Mouse (Mus musculus) midbrain, embryonic 14.5 days (tissue): ENCODE data around the gene Ift57. TPM values are rescaled to one million over a fixed set of nuclear protein-coding genes. Genes with fewer than 3 reads are reported as not detected.

Experiments used
- ATAC-seq: fragments of 200-750 bp; cut with Nextera tagmentation; 2 replicates; pipeline ENCODE4 v1.8.0; 2017; ENCODE audit warnings: moderate number of reproducible peaks, moderate library complexity; ENCODE audit not compliant: low FRiP score, low TSS enrichment
- DNase-seq: peaks from one replicate; pipeline ENCODE4 v3.0.0-alpha.2; 2015
- H3K27ac ChIP-seq: fragments of 300-500 bp; sonication (generic); replicated peaks from 2 replicates; pipeline ENCODE4 v1.5.1; 2014; ENCODE audit warnings: mild to moderate bottlenecking, low read depth, low read length, moderate library complexity
- H3K27me3 ChIP-seq: fragments of 300-500 bp; sonication (generic); 2 replicates; pipeline ENCODE4 v1.6.1; 2014; ENCODE audit warnings: low read length, control low read depth, mixed read lengths; ENCODE audit not compliant: control insufficient read depth, insufficient read depth
- H3K36me3 ChIP-seq: fragments of 300-500 bp; sonication (generic); 2 replicates; pipeline ENCODE4 v1.6.1; 2014; ENCODE audit warnings: low read length, control low read depth; ENCODE audit not compliant: control insufficient read depth, insufficient read depth
- H3K4me1 ChIP-seq: fragments of 300-500 bp; sonication (generic); 2 replicates; pipeline ENCODE4 v1.6.1; 2014; ENCODE audit warnings: mild to moderate bottlenecking, antibody characterized with exemption, low read length, control low read depth; ENCODE audit not compliant: control insufficient read depth, insufficient read depth
- H3K4me2 ChIP-seq: fragments of 300-500 bp; sonication (generic); 2 replicates; pipeline ENCODE4 v1.6.1; 2014; ENCODE audit warnings: mild to moderate bottlenecking, low read length, moderate library complexity
- H3K4me3 ChIP-seq: fragments of 300-500 bp; sonication (generic); replicated peaks from 2 replicates; pipeline ENCODE4 v1.5.1; 2014; ENCODE audit warnings: low read depth, low read length
- H3K9ac ChIP-seq: fragments of 300-500 bp; sonication (generic); replicated peaks from 2 replicates; pipeline ENCODE4 v1.6.1; 2014; ENCODE audit warnings: mild to moderate bottlenecking, low read length, moderate library complexity
- H3K9me3 ChIP-seq: fragments of 300-500 bp; sonication (generic); 2 replicates; pipeline ENCODE4 v1.6.1; 2016; ENCODE audit warnings: low read length, control low read depth, mixed read lengths; ENCODE audit not compliant: control insufficient read depth
- WGBS: fragments of 180-500 bp; shearing (Covaris S2); extraction: QIAGEN DNeasy Blood & Tissue Kit; methylation state at CpG from one replicate; pipeline ENCODE4 v1.1.7; 2014; 5-methylcytosine and 5-hydroxymethylcytosine counted together
- polyA plus RNA-seq: library from polyadenylated mRNA; unstranded; fragments of >200 nt; fragmentation: Nextera tagmentation; extraction: Ambion mirVana; gene quantifications from 2 replicates; pipeline ENCODE4 v1.2.1, GENCODE M21; 2014

Gene Ift57
- polyA plus RNA-seq, 1 experiment from 2014 or later: 35.9 TPM

DNA sequence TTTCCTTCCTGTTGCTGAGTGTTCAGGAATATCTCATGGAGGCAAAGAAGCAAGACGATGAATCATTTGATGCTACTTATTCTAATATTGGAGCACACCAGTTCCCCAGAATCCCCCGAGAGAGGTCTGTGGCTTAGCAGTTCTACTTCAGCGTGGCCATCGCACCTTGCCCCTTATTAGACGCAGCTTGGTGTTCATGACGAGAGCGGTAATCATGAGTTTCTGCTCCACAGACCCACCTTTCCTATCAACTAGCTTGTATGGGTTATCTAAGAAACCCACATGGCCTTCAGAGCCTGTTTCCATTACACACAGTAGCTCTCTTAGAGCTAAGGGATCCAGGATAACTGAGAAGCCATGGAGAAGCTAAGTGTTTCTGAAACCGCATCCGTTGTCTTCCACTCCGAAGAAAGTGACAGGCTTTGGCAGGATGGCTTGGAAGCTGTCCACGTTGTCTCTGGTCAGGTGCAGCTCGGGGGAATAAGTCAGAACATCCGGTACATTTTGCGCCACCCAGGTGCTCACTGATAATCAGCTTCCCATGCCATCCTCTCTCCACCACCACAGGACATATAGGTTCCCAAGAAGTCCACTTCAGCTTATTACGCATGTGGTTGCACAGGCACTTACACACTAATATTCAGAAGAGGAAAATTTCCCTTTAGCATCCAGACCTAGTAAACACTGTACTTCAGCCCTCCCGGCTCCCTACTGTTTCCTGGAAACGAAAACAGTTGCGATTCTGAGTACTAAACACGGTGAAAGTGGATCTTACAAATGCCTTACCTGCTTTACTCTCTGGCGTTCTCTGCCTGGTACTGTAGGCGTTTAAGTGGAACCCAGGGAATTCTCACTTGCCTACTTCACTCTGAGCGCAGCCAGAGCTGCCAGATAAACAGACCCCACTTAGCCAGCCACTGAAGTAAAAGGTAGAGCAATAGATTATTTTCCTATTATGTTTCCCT is 76.3 kb downstream of the Ift57 start:
- no peak overlapping the region for H3K9ac ChIP-seq
- 93% methylated on average over 22 of the region's 22 CpGs for WGBS
- H3K4me3 ChIP-seq: no peak overlapping the region
- H3K4me2 ChIP-seq: no peak overlapping the region
- H3K4me1 ChIP-seq: no peaks in the 10 kb centered on the region
- ATAC-seq: no peak
- no peaks in the 10 kb centered on the region for H3K27me3 ChIP-seq
- H3K9me3 ChIP-seq: no peaks in the 10 kb centered on the region
- no peak for DNase-seq
- H3K27ac ChIP-seq: no peak overlapping the region
- no peaks in the 10 kb centered on the region for H3K36me3 ChIP-seq

DNA sequence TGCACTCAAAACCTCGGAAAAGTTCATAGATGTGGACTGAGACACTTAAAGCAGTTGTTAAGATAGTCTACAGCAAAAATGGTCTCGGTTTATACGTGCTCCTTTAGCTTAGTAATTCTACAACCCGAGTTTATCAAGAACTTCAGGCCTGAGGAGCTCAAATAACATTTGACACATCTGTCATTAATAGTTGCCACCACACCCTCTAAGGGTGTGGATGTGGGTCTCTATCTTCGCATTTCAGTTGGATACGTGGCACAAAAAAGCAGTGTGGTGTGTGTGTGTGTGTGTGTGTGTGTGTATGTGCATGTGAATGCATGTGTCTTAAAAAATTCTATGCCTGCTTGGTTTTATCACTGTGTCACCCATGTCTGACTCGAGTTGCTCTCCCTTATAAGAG is 77.9 kb downstream of the Ift57 start:
- ATAC-seq: no peak
- WGBS: 87% methylated on average over 7 of the region's 7 CpGs
- H3K27ac ChIP-seq: no peak overlapping the region
- no peaks in the 10 kb centered on the region for H3K36me3 ChIP-seq
- H3K4me2 ChIP-seq: no peak overlapping the region
- H3K9me3 ChIP-seq: no peaks in the 10 kb centered on the region
- no peak for DNase-seq
- H3K27me3 ChIP-seq: no peaks in the 10 kb centered on the region
- H3K4me1 ChIP-seq: no peaks in the 10 kb centered on the region
- H3K4me3 ChIP-seq: no peak overlapping the region
- no peak overlapping the region for H3K9ac ChIP-seq

DNA sequence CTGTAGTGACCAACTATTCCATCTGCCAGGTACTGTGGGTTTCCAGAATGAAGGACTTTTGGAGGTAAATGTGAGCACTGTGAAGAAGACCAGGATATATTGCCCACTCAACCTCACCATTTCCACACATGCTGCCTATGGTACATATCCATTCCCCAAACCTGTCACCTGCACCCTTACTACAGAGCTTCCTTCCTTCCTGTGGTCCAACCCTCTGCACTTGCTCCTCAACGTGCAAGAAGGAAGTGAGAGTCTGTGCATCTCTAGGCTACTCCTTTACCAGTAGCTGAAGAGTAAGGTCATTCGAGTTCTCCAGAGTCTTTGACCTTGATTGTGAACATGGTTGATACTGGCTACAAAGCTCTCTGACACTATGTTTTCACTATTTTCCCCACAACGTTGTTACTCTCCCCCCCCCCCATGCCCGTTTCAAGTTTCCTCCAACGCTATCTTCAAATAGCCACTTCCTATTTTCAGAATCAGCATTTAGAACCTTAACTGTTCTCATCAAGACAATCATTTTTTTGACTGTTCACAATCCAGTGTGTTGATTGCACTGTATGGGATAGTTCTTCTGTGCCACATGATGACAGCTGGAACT is 82.6 kb downstream of the Ift57 start:
- DNase-seq (no peak), ATAC-seq (no peak)
- H3K27me3 ChIP-seq: no peaks in the 10 kb centered on the region
- WGBS: 92% methylated on average over 5 of the region's 5 CpGs
- H3K27ac ChIP-seq: no peak overlapping the region
- H3K36me3 ChIP-seq: no peaks in the 10 kb centered on the region
- H3K4me2 ChIP-seq: no peak overlapping the region
- no peaks in the 10 kb centered on the region for H3K4me1 ChIP-seq
- no peak overlapping the region for H3K9ac ChIP-seq
- H3K4me3 ChIP-seq: no peak overlapping the region
- no peaks in the 10 kb centered on the region for H3K9me3 ChIP-seq

DNA sequence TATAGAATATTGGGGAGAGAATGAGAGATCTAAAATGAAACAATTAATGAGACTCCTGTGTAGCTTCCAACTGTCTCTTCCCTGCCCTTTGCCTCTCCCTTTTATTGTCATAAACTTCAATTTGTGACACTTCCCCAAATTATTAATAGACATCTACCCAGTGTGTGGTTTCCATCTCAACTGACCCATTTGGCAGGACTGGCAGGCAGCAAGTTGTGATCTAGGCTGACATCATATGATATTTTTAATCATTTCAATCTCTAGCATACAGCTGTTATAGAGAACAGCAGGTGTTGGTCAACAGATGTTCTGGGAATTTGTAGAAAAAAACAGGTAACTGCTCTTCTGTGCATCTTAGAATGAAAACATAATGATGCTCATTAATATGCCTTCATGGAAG is 84.3 kb downstream of the Ift57 start:
- H3K4me3 ChIP-seq: no peak overlapping the region
- no peak for ATAC-seq
- H3K9ac ChIP-seq: no peak overlapping the region
- H3K36me3 ChIP-seq: no peaks in the 10 kb centered on the region
- no peak overlapping the region for H3K4me2 ChIP-seq
- H3K4me1 ChIP-seq: no peaks in the 10 kb centered on the region
- no peak for DNase-seq
- no peak overlapping the region for H3K27ac ChIP-seq
- no peaks in the 10 kb centered on the region for H3K27me3 ChIP-seq
- no peaks in the 10 kb centered on the region for H3K9me3 ChIP-seq

DNA sequence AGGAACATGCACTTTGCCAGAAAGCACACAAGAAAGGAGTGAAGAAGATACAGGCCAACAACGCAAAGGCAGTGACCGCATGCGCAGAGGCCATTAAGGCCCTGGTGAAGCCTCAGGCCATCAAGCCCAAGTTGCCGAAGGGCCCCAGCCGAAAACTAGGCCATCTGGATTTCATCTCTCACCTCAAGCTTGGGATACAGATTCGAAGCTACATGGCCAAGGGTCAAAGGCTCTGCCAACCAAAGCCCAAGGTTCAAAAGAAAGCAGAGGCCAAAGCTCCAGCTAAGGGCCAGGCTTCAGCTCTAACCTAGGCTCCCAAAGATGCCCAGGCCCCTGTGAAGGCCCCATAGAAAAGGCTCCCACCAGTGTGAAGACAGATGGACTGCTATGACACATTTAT is 87.1 kb downstream of the Ift57 start:
- Histone ChIP-seq H3K4me3 (no peak overlapping the region), H3K36me3 (no peaks in the 10 kb centered on the region), H3K27ac (no peak overlapping the region), H3K9me3 (no peaks in the 10 kb centered on the region), H3K4me2 (no peak overlapping the region), H3K27me3 (no peaks in the 10 kb centered on the region), H3K4me1 (no peaks in the 10 kb centered on the region), H3K9ac (no peak overlapping the region)
- DNase-seq (no peak), ATAC-seq (no peak)
- WGBS: 92% methylated on average over 6 of the region's 6 CpGs

DNA sequence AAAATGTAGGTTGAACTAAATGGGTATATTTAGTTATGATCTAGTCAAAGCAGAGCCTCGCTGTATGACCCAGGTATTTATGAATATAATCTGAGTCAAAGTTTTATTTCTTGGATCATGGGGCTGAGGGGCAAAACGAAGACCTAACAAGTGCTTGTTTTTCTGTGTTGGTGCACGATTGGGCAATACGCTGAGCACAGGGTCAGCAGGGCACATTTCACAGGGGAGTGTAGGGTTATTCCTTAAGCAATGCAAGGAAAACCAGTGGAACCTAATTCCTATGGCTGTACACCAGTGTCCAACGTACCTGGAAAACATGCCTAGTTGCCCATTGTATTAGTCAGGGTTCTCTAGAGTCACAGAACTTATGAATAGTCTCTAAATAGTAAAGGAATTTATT is 88.7 kb downstream of the Ift57 start:
- no peaks in the 10 kb centered on the region for H3K4me1 ChIP-seq
- 89% methylated on average over 5 of the region's 5 CpGs for WGBS
- no peaks in the 10 kb centered on the region for H3K9me3 ChIP-seq
- ATAC-seq (no peak), DNase-seq (no peak)
- no peak overlapping the region for H3K4me2 ChIP-seq
- H3K4me3 ChIP-seq: no peak overlapping the region
- no peak overlapping the region for H3K9ac ChIP-seq
- no peak overlapping the region for H3K27ac ChIP-seq
- no peaks in the 10 kb centered on the region for H3K27me3 ChIP-seq
- no peaks in the 10 kb centered on the region for H3K36me3 ChIP-seq

DNA sequence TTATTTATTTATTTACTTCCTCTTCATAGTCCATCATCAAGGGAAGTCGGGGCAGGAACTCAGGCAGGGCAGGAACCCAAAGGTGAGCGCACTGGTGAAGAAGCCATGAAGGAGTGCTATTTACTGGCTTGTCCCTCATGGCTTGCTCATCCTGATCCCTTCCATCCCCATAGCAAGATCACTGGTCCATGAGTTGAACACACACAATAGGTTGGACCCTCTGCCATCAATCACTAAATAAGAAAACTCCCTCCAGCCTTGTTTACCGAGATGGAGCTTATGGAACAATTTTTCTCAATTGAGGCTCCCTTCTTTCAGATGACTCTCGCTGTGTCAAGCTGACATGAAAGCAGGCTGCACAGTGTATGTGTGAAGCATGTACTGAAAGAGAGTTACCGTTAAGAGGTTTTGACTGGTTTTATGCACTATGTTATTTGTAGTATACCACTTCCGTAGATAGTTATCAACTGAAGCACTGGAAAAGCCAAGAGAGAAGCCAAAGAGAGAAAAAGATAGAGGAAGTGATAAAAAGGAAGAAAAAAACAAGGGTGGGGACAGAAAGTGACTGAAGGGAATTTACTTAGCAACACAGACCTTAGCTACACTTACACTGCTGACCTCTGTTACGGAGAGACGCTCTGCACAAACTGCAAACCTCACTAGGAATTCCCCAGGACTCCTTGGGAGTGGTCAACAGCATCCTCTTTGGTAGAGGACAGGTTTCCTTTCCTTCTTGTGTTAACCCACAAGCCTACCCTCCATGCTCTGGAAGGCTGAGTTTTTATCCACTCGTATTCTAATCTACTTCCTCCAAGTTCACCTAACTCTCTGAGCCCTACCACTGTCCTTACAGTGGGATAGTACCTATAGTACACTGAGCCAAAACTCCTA is 91.8 kb downstream of the Ift57 start:
- Histone ChIP-seq H3K4me1 (no peaks in the 10 kb centered on the region), H3K4me3 (no peak overlapping the region), H3K27me3 (no peaks in the 10 kb centered on the region), H3K36me3 (no peaks in the 10 kb centered on the region), H3K9me3 (no peaks in the 10 kb centered on the region), H3K9ac (no peak overlapping the region), H3K4me2 (no peak overlapping the region), H3K27ac (no peak overlapping the region)
- no peak for ATAC-seq
- 80% methylated on average over 9 of the region's 9 CpGs for WGBS
- no peak for DNase-seq

DNA sequence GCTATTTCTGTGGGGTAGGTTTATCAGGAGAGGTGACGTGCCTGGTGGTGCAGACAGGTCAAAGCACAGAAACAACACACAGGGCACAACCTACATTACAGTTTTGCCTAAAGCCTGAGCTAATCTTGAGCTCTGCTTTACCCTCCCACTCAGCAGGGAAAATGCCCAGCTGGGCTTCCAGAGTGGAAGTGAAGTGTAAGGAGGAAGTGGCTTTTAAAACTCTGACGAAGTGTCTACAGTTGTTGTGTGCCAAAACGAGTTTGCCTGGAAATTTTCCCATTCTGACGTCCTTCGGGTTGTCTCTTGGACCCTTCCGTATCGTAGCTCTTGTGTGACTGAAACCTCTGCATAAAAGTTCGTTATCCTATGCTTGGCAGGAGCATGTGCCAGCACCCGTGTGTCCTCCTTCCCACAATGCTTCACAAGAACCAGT is 93.4 kb downstream of the Ift57 start:
- Histone ChIP-seq H3K36me3 (no peaks in the 10 kb centered on the region), H3K27me3 (no peaks in the 10 kb centered on the region), H3K9ac (no peak overlapping the region), H3K4me3 (no peak overlapping the region), H3K9me3 (no peaks in the 10 kb centered on the region), H3K4me1 (no peaks in the 10 kb centered on the region), H3K27ac (no peak overlapping the region), H3K4me2 (no peak overlapping the region)
- ATAC-seq: no peak
- 88% methylated on average over 9 of the region's 9 CpGs for WGBS
- no peak for DNase-seq
